Mouse (Mus musculus) embryonic facial prominence, embryonic 15.5 days (tissue): ENCODE measurements around the gene Pea15a. TPM values are rescaled to one million over a fixed set of nuclear protein-coding genes. Genes with fewer than 3 reads are reported as not detected.

Source experiments
- ATAC-seq: fragments of 200-750 bp; cut with Nextera tagmentation; 2 replicates; pipeline ENCODE4 v1.8.0; 2017; ENCODE audit warnings: low read depth, moderate TSS enrichment; ENCODE audit not compliant: insufficient number of reproducible peaks, low FRiP score, low TSS enrichment
- H3K27ac ChIP-seq: fragments of 300-500 bp; sonication (generic); replicated peaks from 2 replicates; pipeline ENCODE4 v1.5.1; 2015; ENCODE audit warnings: mild to moderate bottlenecking, inconsistent platforms
- H3K27me3 ChIP-seq: fragments of 300-500 bp; sonication (generic); 2 replicates; pipeline ENCODE4 v1.6.1; 2015; ENCODE audit warnings: inconsistent platforms
- H3K36me3 ChIP-seq: fragments of 300-500 bp; sonication (generic); 2 replicates; pipeline ENCODE4 v1.6.1; 2015; ENCODE audit warnings: mild to moderate bottlenecking, inconsistent platforms
- H3K4me1 ChIP-seq: fragments of 300-500 bp; sonication (generic); 2 replicates; pipeline ENCODE4 v1.6.1; 2015; ENCODE audit warnings: inconsistent platforms
- H3K4me2 ChIP-seq: fragments of 300-500 bp; sonication (generic); replicated peaks from 2 replicates; pipeline ENCODE4 v1.6.1; 2015; ENCODE audit warnings: mild to moderate bottlenecking, inconsistent platforms
- H3K4me3 ChIP-seq: fragments of 300-500 bp; sonication (generic); replicated peaks from 2 replicates; pipeline ENCODE4 v1.5.1; 2015; ENCODE audit warnings: mild to moderate bottlenecking, inconsistent platforms
- H3K9ac ChIP-seq: fragments of 300-500 bp; sonication (generic); 2 replicates; pipeline ENCODE4 v1.6.1; 2015; ENCODE audit warnings: inconsistent platforms
- H3K9me3 ChIP-seq: fragments of 300-500 bp; sonication (generic); replicated peaks from 2 replicates; pipeline ENCODE4 v1.6.1; 2016; ENCODE audit warnings: inconsistent platforms
- WGBS: fragments of 180-500 bp; shearing (Covaris S2); methylation state at CpG from one replicate; pipeline ENCODE4 v1.1.7; 2015; 5-methylcytosine and 5-hydroxymethylcytosine counted together
- polyA plus RNA-seq: library from polyadenylated mRNA; unstranded; fragments of >200 nt; fragmentation: Nextera tagmentation; extraction: Ambion mirVana; gene quantifications from 2 replicates; pipeline ENCODE4 v1.2.1, GENCODE M21; 2015

The Pea15a gene
- polyA plus RNA-seq, 1 experiment from 2014 or later = 122 TPM

- no peak overlapping the region for H3K27ac ChIP-seq
- 95% methylated on average over 5 of the region's 5 CpGs for WGBS
- H3K9me3 ChIP-seq = no peaks in the 10 kb centered on the region
- H3K36me3 ChIP-seq = peaks cover 88% of the 10 kb centered on the region
- no peak overlapping the region for H3K4me3 ChIP-seq
- no peaks in the 10 kb centered on the region for H3K27me3 ChIP-seq
- no peak for ATAC-seq
- no peaks in the 10 kb centered on the region for H3K4me1 ChIP-seq
- no peak overlapping the region for H3K4me2 ChIP-seq
- no peak overlapping the region for H3K9ac ChIP-seq
These were observed 36.8 kb downstream of the Pea15a start for GRCm38 (mm10) chr1:172169809-172170208.

DNA sequence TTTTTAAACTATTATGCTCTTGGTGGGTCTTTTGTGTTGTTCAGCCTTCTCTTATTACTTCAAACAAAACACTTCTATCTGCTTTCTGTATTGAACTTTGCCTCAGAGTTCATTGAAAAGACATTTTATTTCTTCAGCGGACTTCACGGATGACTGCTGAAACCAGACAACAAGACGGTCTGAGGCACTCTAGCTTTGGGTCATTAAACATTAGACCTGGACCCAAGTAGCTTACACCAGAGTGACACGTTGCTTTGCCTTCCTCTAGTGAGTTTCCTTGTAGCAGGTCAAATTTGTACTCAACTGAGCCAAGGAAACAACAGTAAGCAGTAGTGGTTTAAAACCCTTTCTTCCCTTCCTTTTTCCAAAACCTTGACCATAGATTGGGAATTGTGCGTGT, 38.7 kb downstream of the Pea15a start:
- Histone ChIP-seq H3K4me1 (no peaks in the 10 kb centered on the region), H3K27ac (no peak overlapping the region), H3K4me2 (no peak overlapping the region), H3K4me3 (no peak overlapping the region), H3K9ac (no peak overlapping the region), H3K9me3 (no peaks in the 10 kb centered on the region), H3K36me3 (peaks cover 73% of the 10 kb centered on the region), H3K27me3 (no peaks in the 10 kb centered on the region)
- no peak for ATAC-seq
- WGBS = 88% methylated on average over 5 of the region's 5 CpGs

DNA sequence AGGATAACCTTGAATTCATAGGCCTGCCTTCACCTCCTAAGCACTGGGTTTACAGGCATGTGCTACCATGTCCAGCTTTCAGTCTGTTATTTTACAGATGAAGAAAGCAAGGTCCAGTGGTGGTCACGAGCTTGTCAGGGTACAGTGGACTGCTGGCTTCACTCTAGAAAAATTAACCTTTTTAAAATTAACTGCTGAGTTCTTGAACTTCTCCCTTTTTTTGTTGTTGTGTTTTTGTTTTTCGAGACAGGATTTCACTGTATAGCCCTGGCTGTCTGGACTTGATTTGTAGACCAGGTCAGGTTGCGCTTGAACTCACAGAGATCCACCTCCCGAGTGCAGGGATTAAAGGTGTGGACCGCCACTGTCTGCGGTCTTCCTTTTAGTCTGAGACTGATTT, 43.6 kb downstream of the Pea15a start:
- Histone ChIP-seq H3K36me3 (peaks cover 38% of the 10 kb centered on the region), H3K27me3 (no peaks in the 10 kb centered on the region), H3K4me1 (no peaks in the 10 kb centered on the region), H3K9me3 (no peaks in the 10 kb centered on the region), H3K4me3 (no peak overlapping the region), H3K4me2 (no peak overlapping the region), H3K27ac (no peak overlapping the region), H3K9ac (no peak overlapping the region)
- no peak for ATAC-seq
- 66% methylated on average over 6 of the region's 6 CpGs for WGBS

- H3K4me1 ChIP-seq = no peaks in the 10 kb centered on the region
- no peak overlapping the region for H3K4me3 ChIP-seq
- 94% methylated on average over 1 of the region's 1 CpGs for WGBS
- peaks cover 28% of the 10 kb centered on the region for H3K36me3 ChIP-seq
- no peak overlapping the region for H3K27ac ChIP-seq
- H3K9ac ChIP-seq = no peak overlapping the region
- ATAC-seq = no peak
- H3K9me3 ChIP-seq = no peaks in the 10 kb centered on the region
- no peak overlapping the region for H3K4me2 ChIP-seq
- H3K27me3 ChIP-seq = no peaks in the 10 kb centered on the region
These were observed 44.6 kb downstream of the Pea15a start for GRCm38 (mm10) chr1:172162009-172162408.

DNA sequence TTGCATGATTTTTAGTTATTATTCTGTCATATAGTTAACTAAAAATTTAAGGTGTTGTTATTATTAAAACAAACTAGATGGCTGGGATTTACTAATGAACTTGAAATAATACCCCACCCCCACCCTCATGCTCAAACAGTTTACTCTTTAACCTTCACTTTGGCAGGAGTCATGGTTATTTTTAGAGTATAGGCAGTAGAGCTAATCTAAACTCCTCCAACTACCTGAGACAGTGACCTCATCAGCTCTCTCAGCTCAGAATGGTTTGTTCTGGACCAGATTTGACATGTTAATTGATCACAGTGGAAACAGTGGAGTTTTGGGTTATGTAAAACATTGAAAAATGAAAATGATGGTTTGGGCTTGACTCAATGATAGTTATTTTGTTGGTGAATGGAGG, 46.1 kb downstream of the Pea15a start:
- Histone ChIP-seq H3K4me1 (no peaks in the 10 kb centered on the region), H3K4me3 (no peak overlapping the region), H3K27ac (no peak overlapping the region), H3K36me3 (peaks cover 26% of the 10 kb centered on the region), H3K4me2 (no peak overlapping the region), H3K27me3 (no peaks in the 10 kb centered on the region), H3K9ac (no peak overlapping the region), H3K9me3 (no peaks in the 10 kb centered on the region)
- no peak for ATAC-seq

DNA sequence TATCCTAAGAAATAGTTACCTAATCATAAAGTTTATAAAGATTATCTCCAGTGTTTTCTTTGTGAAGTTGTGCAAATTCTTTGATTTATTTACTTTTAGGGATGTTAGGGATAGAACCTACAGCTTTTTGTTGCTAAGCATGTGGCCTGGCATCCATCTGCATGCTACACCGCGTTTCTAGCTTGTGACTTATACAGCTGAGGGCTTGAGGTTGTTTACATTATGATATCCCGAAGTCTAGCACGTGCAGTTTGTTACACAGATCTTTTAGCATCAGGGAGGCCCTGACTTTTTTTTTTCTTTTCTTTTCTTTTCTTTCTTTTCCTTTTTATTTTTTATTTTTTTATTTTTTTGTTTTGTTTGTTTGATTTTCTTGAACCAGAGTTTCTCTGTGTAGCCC, 46.6 kb downstream of the Pea15a start:
- no peaks in the 10 kb centered on the region for H3K4me1 ChIP-seq
- no peaks in the 10 kb centered on the region for H3K9me3 ChIP-seq
- no peak overlapping the region for H3K4me3 ChIP-seq
- H3K36me3 ChIP-seq = peaks cover 25% of the 10 kb centered on the region
- no peaks in the 10 kb centered on the region for H3K27me3 ChIP-seq
- H3K9ac ChIP-seq = no peak overlapping the region
- H3K4me2 ChIP-seq = no peak overlapping the region
- ATAC-seq = no peak
- H3K27ac ChIP-seq = no peak overlapping the region
- 59% methylated on average over 4 of the region's 4 CpGs for WGBS

- Histone ChIP-seq H3K36me3 (peaks cover 43% of the 10 kb centered on the region), H3K4me1 (0 out of 2 replicates have a peak, but pooled peaks cover 7% of the 10 kb centered on the region), H3K9me3 (no peaks in the 10 kb centered on the region), H3K9ac (no peak overlapping the region), H3K27ac (no peak overlapping the region), H3K4me2 (no peak overlapping the region), H3K27me3 (no peaks in the 10 kb centered on the region), H3K4me3 (no peak overlapping the region)
- ATAC-seq = no peak
- WGBS = 89% methylated on average over 3 of the region's 3 CpGs
These were observed 51.1 kb downstream of the Pea15a start for GRCm38 (mm10) chr1:172155518-172155917.

DNA sequence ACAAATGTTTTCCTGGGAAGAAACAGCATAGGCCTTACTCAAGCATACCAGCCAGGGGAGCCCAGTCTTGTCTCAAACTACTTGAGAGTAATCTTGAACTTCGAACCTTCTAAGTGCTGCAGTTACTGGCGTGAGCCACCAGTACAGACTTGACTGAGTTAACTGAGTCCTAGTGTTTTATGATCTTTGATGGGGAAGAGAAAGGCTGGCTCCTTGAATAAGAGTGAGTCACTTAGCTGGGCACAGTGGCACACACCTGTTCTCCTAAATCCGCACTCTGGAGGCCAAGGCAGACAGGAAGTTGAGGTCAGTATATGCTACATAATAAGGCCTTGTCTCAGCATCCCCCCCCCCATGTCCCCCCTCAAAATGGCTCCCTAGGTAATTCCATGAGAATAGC, 52.1 kb downstream of the Pea15a start:
- WGBS = 88% methylated on average over 3 of the region's 3 CpGs
- no peak overlapping the region for H3K27ac ChIP-seq
- H3K9ac ChIP-seq = no peak overlapping the region

DNA sequence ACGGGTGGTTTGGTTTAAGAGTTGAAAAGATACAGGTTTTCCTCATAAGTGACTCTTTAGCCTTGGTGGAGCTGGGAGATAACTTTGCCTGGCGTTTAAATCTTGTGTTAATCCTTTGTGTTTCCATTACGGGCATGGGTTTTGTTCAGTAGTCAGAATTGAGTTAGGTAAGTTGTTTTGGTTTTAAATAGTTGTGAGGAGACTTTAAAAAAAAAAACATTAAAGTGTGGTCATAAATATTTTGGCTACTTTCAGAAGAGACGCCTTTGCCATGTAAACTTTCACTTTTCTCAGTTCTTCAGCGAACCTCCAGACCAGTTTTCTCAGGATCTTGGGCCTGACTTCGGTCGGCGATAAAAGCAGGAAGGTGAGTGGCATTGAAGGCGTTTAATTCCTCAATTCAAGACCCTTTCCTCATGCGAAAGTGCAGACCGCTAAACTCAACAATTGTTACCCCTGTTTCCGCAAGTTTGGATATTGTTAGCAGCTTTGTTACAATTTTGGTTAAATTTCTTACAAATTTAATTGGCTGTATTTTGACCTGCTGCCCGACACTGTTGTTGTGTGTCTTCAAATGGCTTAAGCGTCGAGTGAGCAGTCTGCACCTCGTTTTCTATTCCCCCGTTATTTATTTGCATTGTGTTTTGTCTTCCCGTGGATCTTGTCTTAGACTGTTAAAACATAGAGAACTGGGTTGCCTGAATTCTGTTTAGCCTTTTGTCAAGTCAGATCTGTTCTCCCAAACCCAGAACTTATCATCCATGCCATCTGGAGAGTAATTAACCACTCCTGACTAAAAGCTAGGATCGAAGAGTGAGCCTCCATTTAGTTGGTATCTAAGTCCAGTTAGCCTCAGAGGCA, 57.4 kb downstream of the Pea15a start:
- peak overlapping the region; percentile 95 for H3K27ac ChIP-seq
- no peaks in the 10 kb centered on the region for H3K27me3 ChIP-seq
- ATAC-seq = no peak
- peaks cover 20% of the 10 kb centered on the region for H3K36me3 ChIP-seq
- H3K4me3 ChIP-seq = peak overlapping the region; percentile 94
- H3K9ac ChIP-seq = peak overlapping the region; percentile 99
- peaks cover 23% of the 10 kb centered on the region; the same call in 1 of the 2 replicates for H3K4me1 ChIP-seq
- H3K4me2 ChIP-seq = peak overlapping the region; percentile 58
- 9% methylated on average over 19 of the region's 19 CpGs for WGBS
- H3K9me3 ChIP-seq = no peaks in the 10 kb centered on the region

More for the DNA sequence above, 52.1 kb downstream of the Pea15a start:
- no peak overlapping the region for H3K4me2 ChIP-seq
- no peak overlapping the region for H3K4me3 ChIP-seq
- peaks cover 12% of the 10 kb centered on the region; the same call in 1 of the 2 replicates for H3K4me1 ChIP-seq
- ATAC-seq = no peak
- H3K36me3 ChIP-seq = peaks cover 44% of the 10 kb centered on the region
- H3K27me3 ChIP-seq = no peaks in the 10 kb centered on the region
- H3K9me3 ChIP-seq = no peaks in the 10 kb centered on the region

DNA sequence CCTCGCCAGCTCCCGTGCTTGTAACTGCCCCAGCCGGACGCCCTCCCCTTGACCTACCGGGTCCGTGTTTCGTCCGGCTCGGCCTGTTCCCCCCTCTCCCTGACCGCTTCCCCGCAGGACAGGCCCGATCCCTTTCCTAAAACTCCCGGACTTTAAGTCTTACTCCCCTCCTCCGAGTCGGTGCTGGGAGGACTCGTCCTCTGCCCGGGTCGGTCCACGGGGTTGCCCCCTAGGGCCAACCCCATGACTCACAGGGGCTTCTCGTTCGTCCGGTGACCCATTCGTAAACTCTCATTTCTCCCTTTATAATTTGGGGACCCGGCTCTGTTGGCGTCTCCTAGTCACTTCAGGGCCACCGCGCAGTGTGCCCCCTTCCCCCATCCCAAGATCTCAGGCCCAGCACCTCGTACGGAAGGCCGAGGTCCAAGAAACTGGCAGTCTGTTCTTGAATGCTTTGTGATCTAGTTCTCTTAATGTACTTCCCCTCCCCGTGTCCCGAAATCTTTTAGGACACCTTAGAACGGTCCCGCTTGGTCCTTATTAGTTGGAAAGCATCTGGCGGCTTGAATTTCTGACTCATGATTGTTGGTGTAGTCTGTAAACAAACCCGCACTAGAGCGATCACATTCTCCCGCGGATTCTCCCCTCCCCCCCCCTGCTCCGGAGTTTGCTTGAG, 58.2 kb downstream of the Pea15a start:
- peak; percentile 49 for ATAC-seq
- H3K4me2 ChIP-seq = peak overlapping the region; percentile 58
- peaks cover 23% of the 10 kb centered on the region; the same call in 1 of the 2 replicates for H3K4me1 ChIP-seq
- H3K9me3 ChIP-seq = no peaks in the 10 kb centered on the region
- no peaks in the 10 kb centered on the region for H3K27me3 ChIP-seq
- H3K27ac ChIP-seq = peak overlapping the region; percentile 95
- H3K9ac ChIP-seq = peak overlapping the region; percentile 99
- H3K4me3 ChIP-seq = peak overlapping the region; percentile 94
- peaks cover 20% of the 10 kb centered on the region for H3K36me3 ChIP-seq
- WGBS = under 1% methylated on average over 39 of the region's 40 CpGs

GRCm38 (mm10) chr1:172147835-172148278, 58.7 kb downstream of the Pea15a start, which contains the start of gene Dcaf8:
Gene Dcaf8 (plus strand): TSS chr1:172148084.
- Histone ChIP-seq H3K36me3 (peaks cover 15% of the 10 kb centered on the region), H3K9me3 (no peaks in the 10 kb centered on the region), H3K27me3 (no peaks in the 10 kb centered on the region), H3K27ac (peak within 1 kb of the TSS; percentile 95), H3K4me1 (peaks cover 23% of the 10 kb centered on the region; the same call in 1 of the 2 replicates), H3K4me3 (peak within 1 kb of the TSS; percentile 94), H3K9ac (peak within 1 kb of the TSS; percentile 99), H3K4me2 (peak within 1 kb of the TSS; percentile 58)
- peak; percentile 98 for ATAC-seq
- WGBS = under 1% methylated on average over 32 of the region's 42 CpGs
